Mouse (Mus musculus) CH12.LX (cell line): ENCODE results near the gene Xlr3c.

Source experiments
- CHD2 ChIP-seq: IDR thresholded peaks from 2 replicates; pipeline ENCODE4 v1.6.1; 2011; ENCODE audit warnings: low read length, improper control_type of control experiment
- CTCF ChIP-seq, 2 experiments: IDR thresholded peaks in 1 of 2; conservative IDR thresholded peaks in 1 of 2; 2 replicates each; pipeline ENCODE4 v1.5.1; 2011 to 2012; ENCODE audit warnings: low read depth in 2 of 2, low read length in 2 of 2, improper control_type of control experiment in 1 of 2, inconsistent platforms in 1 of 2, mild to moderate bottlenecking in 1 of 2, moderate library complexity in 1 of 2
- JUND ChIP-seq: conservative IDR thresholded peaks from 2 replicates; pipeline ENCODE4 v1.6.1; 2011; ENCODE audit warnings: low read depth, low read length, improper control_type of control experiment
- POLR2A ChIP-seq: IDR thresholded peaks from 2 replicates; pipeline ENCODE4 v1.6.1; 2011; ENCODE audit warnings: low read depth, mild to moderate bottlenecking, improper control_type of control experiment, low read length
- RCOR1 ChIP-seq: conservative IDR thresholded peaks from 2 replicates; pipeline ENCODE4 v1.6.1; 2012; ENCODE audit warnings: low read depth, mild to moderate bottlenecking, inconsistent platforms, low read length, improper control_type of control experiment

GRCm38 (mm10) chrX:73225365-73225764, 39.8 kb downstream of the Xlr3c start:
- no peak for TF ChIP-seq POLR2A
- TF ChIP-seq JUND, result no peak
- no peak for TF ChIP-seq CHD2
- no peak for TF ChIP-seq RCOR1
- no peak for TF ChIP-seq CTCF (conservative IDR thresholded peaks at IDR 0.05 in 1 of 2, IDR thresholded peaks at IDR 0.05 in 1 of 2; ENCODE audit: low read depth in 2 of 2, low read length in 2 of 2)
